Mouse (Mus musculus) forebrain, embryonic 16.5 days (tissue): ENCODE measurements at regions not wholly inside any gene's neighbourhood (a gene's known extent, or its start where the extent isn't known, plus 50 kb on each side); places are given as distances from the start of the nearest gene placed in this dataset.

Experiments
- ATAC-seq: fragments of 200-750 bp; cut with Nextera tagmentation; 2 replicates; pipeline ENCODE4 v1.8.0; 2017; ENCODE audit warnings: mild to moderate bottlenecking, moderate library complexity
- H3K27ac ChIP-seq: fragments of 300-500 bp; sonication (generic); 2 replicates; pipeline ENCODE4 v1.5.1; 2014; ENCODE audit warnings: low read length, control low read depth
- H3K27me3 ChIP-seq: fragments of 300-500 bp; sonication (generic); replicated peaks from 2 replicates; pipeline ENCODE4 v1.6.1; 2014; ENCODE audit warnings: low read length; ENCODE audit not compliant: control insufficient read depth, insufficient read depth
- H3K36me3 ChIP-seq: fragments of 300-500 bp; sonication (generic); 2 replicates; pipeline ENCODE4 v1.6.1; 2014; ENCODE audit not compliant: control insufficient read depth, insufficient read depth
- H3K4me1 ChIP-seq: fragments of 300-500 bp; sonication (generic); replicated peaks from 2 replicates; pipeline ENCODE4 v1.6.1; 2014; ENCODE audit warnings: low read length; ENCODE audit not compliant: control insufficient read depth, insufficient read depth
- H3K4me2 ChIP-seq: fragments of 300-500 bp; sonication (generic); 2 replicates; pipeline ENCODE4 v1.6.1; 2014; ENCODE audit warnings: mild to moderate bottlenecking, low read length, control low read depth
- H3K4me3 ChIP-seq: fragments of 300-500 bp; sonication (generic); replicated peaks from 2 replicates; pipeline ENCODE4 v1.5.1; 2014; ENCODE audit warnings: mild to moderate bottlenecking, low read length, control low read depth
- H3K9ac ChIP-seq: fragments of 300-500 bp; sonication (generic); replicated peaks from 2 replicates; pipeline ENCODE4 v1.6.1; 2014; ENCODE audit warnings: low read depth, low read length, control low read depth
- H3K9me3 ChIP-seq: fragments of 300-500 bp; sonication (generic); 2 replicates; pipeline ENCODE4 v1.6.1; 2016; ENCODE audit warnings: low read length; ENCODE audit not compliant: control insufficient read depth
- WGBS: fragments of 180-500 bp; shearing (Covaris S2); extraction: QIAGEN DNeasy Blood & Tissue Kit; methylation state at CpG from one replicate; pipeline ENCODE4 v1.1.7; 2014; 5-methylcytosine and 5-hydroxymethylcytosine counted together

- no peak overlapping the region for H3K9ac ChIP-seq
- no peak overlapping the region for H3K4me3 ChIP-seq
- no peaks in the 10 kb centered on the region for H3K27me3 ChIP-seq
- no peak for ATAC-seq
- no peak overlapping the region for H3K27ac ChIP-seq
- H3K4me2 ChIP-seq: no peak overlapping the region
- 4% methylated on average over 13 of the region's 13 CpGs for WGBS
- H3K36me3 ChIP-seq: no peaks in the 10 kb centered on the region
- H3K4me1 ChIP-seq: peaks cover 7% of the 10 kb centered on the region
- H3K9me3 ChIP-seq: no peaks in the 10 kb centered on the region
Measured at GRCm38 (mm10) chr11:56150825-56151342, 110.1 kb upstream of the Nmur2 start.

GRCm38 (mm10) chr11:56149752-56150151, 108.9 kb upstream of the Nmur2 start:
- no peaks in the 10 kb centered on the region for H3K36me3 ChIP-seq
- no peak for ATAC-seq

GRCm38 (mm10) chr11:56148956-56149355, 108.1 kb upstream of the Nmur2 start:
- H3K4me2 ChIP-seq: no peak overlapping the region
- H3K36me3 ChIP-seq: no peaks in the 10 kb centered on the region
- no peak overlapping the region for H3K9ac ChIP-seq
- WGBS: 77% methylated on average over 1 of the region's 1 CpGs
- H3K27me3 ChIP-seq: no peaks in the 10 kb centered on the region
- peak; percentile 65; the same call in 1 of the 2 replicates for ATAC-seq
- H3K9me3 ChIP-seq: no peaks in the 10 kb centered on the region
- H3K4me3 ChIP-seq: no peak overlapping the region
- no peak overlapping the region for H3K27ac ChIP-seq
- H3K4me1 ChIP-seq: peaks cover 7% of the 10 kb centered on the region

More at GRCm38 (mm10) chr11:56149752-56150151, 108.9 kb upstream of the Nmur2 start:
- no peaks in the 10 kb centered on the region for H3K9me3 ChIP-seq
- no peak overlapping the region for H3K4me2 ChIP-seq
- H3K4me1 ChIP-seq: peaks cover 7% of the 10 kb centered on the region
- WGBS: 15% methylated on average over 1 of the region's 1 CpGs
- H3K9ac ChIP-seq: no peak overlapping the region
- H3K4me3 ChIP-seq: no peak overlapping the region
- H3K27me3 ChIP-seq: no peaks in the 10 kb centered on the region
- no peak overlapping the region for H3K27ac ChIP-seq

DNA sequence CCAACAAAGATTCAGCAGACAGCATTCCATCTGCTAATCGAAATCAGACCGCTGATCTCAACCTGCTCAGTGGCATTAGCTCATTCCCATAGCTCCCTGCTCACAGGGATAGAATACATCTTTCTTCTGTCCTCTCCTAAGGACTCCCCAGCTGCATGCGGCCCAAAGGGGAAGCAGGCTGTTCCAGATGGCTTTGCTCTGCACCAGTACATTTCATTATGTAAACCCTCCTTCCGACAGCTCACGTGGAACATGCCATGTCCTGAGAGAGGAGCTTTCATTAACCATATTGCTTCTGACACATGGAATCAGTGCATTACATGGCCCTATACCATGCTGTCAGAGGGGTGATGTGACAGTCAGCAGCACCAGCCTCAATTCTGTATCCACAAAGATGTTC, 105.9 kb upstream of the Nmur2 start:
- Histone ChIP-seq H3K9ac (no peak overlapping the region), H3K36me3 (no peaks in the 10 kb centered on the region), H3K27me3 (no peaks in the 10 kb centered on the region), H3K9me3 (no peaks in the 10 kb centered on the region), H3K4me1 (peaks cover 7% of the 10 kb centered on the region), H3K4me2 (no peak overlapping the region), H3K4me3 (no peak overlapping the region), H3K27ac (no peak overlapping the region)
- ATAC-seq: no peak
- 69% methylated on average over 5 of the region's 5 CpGs for WGBS

- peak overlapping the region; percentile 40; the same call in 1 of the 2 replicates for H3K9ac ChIP-seq
- ATAC-seq: peak; percentile 65
- no peaks in the 10 kb centered on the region for H3K27me3 ChIP-seq
- H3K9me3 ChIP-seq: no peaks in the 10 kb centered on the region
- H3K4me1 ChIP-seq: peaks cover 2% of the 10 kb centered on the region; the same call in 1 of the 2 replicates
- H3K27ac ChIP-seq: no peak overlapping the region
- no peak overlapping the region for H3K4me3 ChIP-seq
- 26% methylated on average over 15 of the region's 15 CpGs for WGBS
- H3K4me2 ChIP-seq: peak overlapping the region; percentile 36
- no peaks in the 10 kb centered on the region for H3K36me3 ChIP-seq
Measured at GRCm38 (mm10) chr11:56131339-56131823, 90.6 kb upstream of the Nmur2 start.

DNA sequence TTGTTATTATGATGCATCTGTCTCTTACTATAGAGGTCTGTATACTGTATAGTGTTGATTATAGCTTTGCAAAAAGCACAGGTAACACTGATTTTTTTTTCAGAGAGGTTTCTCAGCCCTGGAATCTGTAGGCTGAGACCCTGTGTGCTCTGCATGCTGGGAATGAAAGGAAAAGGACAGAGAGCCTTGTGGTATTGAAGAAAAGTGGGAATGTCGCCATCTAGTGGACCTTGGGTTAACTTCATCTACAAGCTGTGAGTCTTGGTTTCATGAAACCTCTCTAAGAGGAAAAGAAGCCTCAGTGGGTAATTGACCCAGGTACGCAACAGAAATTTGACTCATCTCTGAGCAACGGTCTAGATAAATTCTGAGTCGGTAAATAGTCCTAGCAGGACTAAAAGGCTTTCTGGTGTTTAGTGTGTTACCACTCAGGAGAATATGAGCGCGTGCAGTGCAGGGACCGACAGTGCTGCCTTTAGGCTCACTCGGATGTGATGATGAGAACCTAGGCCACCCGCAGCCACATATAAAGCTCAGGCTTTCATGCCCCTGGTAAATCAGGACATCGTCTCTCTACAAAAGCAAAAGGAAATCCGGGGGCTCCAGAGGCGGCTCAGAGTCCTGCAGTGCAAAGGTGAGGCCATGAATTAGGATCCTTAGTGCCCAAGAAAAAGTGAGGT, 75.9 kb upstream of the Nmur2 start:
- no peaks in the 10 kb centered on the region for H3K27me3 ChIP-seq
- H3K9me3 ChIP-seq: no peaks in the 10 kb centered on the region
- no peak overlapping the region for H3K4me2 ChIP-seq
- no peaks in the 10 kb centered on the region for H3K4me1 ChIP-seq
- no peaks in the 10 kb centered on the region for H3K36me3 ChIP-seq
- no peak overlapping the region for H3K9ac ChIP-seq
- 43% methylated on average over 12 of the region's 12 CpGs for WGBS
- ATAC-seq: peak; percentile 59; the same call in 1 of the 2 replicates
- no peak overlapping the region for H3K27ac ChIP-seq
- no peak overlapping the region for H3K4me3 ChIP-seq

DNA sequence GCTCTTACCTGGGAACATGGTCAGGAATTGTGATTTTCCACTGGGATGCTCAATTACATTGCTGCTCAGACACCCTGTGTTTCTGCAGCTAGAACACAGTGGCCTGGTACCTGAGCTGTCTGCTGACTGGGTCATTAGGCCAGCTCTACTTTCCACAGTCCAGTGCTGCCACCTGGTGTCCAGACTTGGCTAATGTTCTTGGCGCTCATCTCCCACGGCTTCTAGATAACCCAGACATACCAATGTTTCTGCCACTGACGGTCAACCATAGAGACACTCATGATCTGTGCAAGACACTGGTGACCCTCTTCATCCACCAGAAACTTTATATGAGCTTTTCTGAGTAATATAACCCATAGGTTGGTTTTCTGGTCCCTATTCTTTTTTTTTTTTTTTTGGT, 67.1 kb upstream of the Nmur2 start:
- Histone ChIP-seq H3K36me3 (no peaks in the 10 kb centered on the region), H3K9me3 (no peaks in the 10 kb centered on the region), H3K27me3 (no peaks in the 10 kb centered on the region), H3K4me1 (no peaks in the 10 kb centered on the region), H3K4me3 (no peak overlapping the region), H3K4me2 (no peak overlapping the region), H3K9ac (no peak overlapping the region), H3K27ac (no peak overlapping the region)
- peak; percentile 63 for ATAC-seq
- WGBS: 15% methylated on average over 3 of the region's 3 CpGs

- no peak for ATAC-seq
- Histone ChIP-seq H3K36me3 (no peaks in the 10 kb centered on the region), H3K4me2 (no peak overlapping the region), H3K9ac (no peak overlapping the region), H3K4me3 (no peak overlapping the region), H3K9me3 (no peaks in the 10 kb centered on the region), H3K27ac (no peak overlapping the region), H3K4me1 (no peaks in the 10 kb centered on the region), H3K27me3 (no peaks in the 10 kb centered on the region)
- WGBS: 30% methylated on average over 4 of the region's 4 CpGs
Measured at GRCm38 (mm10) chr11:56105632-56106031, 64.8 kb upstream of the Nmur2 start.

DNA sequence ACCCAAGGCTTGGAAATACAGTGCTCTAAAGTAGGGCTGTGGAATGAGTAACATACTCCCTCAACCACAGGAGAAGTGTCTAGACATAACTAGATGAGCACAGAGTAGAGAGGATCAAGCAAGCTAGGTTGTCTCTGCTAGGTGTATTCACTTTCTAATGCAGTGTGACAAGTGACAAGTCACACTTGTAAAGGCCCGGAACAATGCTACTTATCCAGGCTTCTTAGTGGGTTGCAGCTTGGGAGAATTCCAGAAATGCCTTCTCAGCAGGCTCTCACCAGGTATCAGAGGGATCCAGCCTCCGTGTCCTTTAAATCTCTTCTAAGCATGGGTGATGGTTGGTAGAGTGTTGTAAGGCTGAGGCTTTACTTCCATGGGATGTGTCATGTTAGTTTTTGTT, 52.1 kb upstream of the Nmur2 start:
- Histone ChIP-seq H3K27me3 (no peaks in the 10 kb centered on the region), H3K4me2 (no peak overlapping the region), H3K36me3 (no peaks in the 10 kb centered on the region), H3K9ac (no peak overlapping the region), H3K27ac (no peak overlapping the region), H3K4me3 (no peak overlapping the region), H3K9me3 (no peaks in the 10 kb centered on the region), H3K4me1 (no peaks in the 10 kb centered on the region)
- no peak for ATAC-seq
- WGBS: 35% methylated on average over 2 of the region's 2 CpGs
